Mouse (Mus musculus) midbrain, embryonic 11.5 days (tissue): ENCODE results near the gene Ctr9. TPM values are rescaled to one million over a fixed set of nuclear protein-coding genes. Genes with fewer than 3 reads are reported as not detected.

Experiments used
- ATAC-seq: fragments of 200-750 bp; cut with Nextera tagmentation; 2 replicates; pipeline ENCODE4 v1.8.0; 2017; ENCODE audit warnings: moderate TSS enrichment, moderate library complexity; ENCODE audit not compliant: low FRiP score
- DNase-seq: peaks from one replicate; pipeline ENCODE4 v3.0.0; 2015; ENCODE audit warnings: low spot score; ENCODE audit errors: missing footprints
- H3K27ac ChIP-seq: fragments of 300-500 bp; sonication (generic); 2 replicates; pipeline ENCODE4 v1.5.1; 2014; ENCODE audit warnings: low read depth, low read length
- H3K27me3 ChIP-seq: fragments of 300-500 bp; sonication (generic); 2 replicates; pipeline ENCODE4 v1.6.1; 2014; ENCODE audit warnings: mild to moderate bottlenecking, low read length, moderate library complexity, mixed read lengths; ENCODE audit not compliant: control insufficient read depth, insufficient read depth
- H3K36me3 ChIP-seq: fragments of 300-500 bp; sonication (generic); 2 replicates; pipeline ENCODE4 v1.6.1; 2014; ENCODE audit warnings: mild to moderate bottlenecking, low read length, moderate library complexity, mixed read lengths; ENCODE audit not compliant: control insufficient read depth, insufficient read depth
- H3K4me1 ChIP-seq: fragments of 300-500 bp; sonication (generic); 2 replicates; pipeline ENCODE4 v1.6.1; 2014; ENCODE audit warnings: low read length; ENCODE audit not compliant: control insufficient read depth, insufficient read depth
- H3K4me2 ChIP-seq: fragments of 300-500 bp; sonication (generic); 2 replicates; pipeline ENCODE4 v1.6.1; 2014; ENCODE audit warnings: mild to moderate bottlenecking, moderate library complexity
- H3K4me3 ChIP-seq: fragments of 300-500 bp; sonication (generic); 2 replicates; pipeline ENCODE4 v1.5.1; 2014; ENCODE audit warnings: low read depth, low read length
- H3K9ac ChIP-seq: fragments of 300-500 bp; sonication (generic); 2 replicates; pipeline ENCODE4 v1.6.1; 2014; ENCODE audit warnings: low read length
- H3K9me3 ChIP-seq: fragments of 300-500 bp; sonication (generic); 2 replicates; pipeline ENCODE4 v1.6.1; 2016; ENCODE audit warnings: low read length; ENCODE audit not compliant: control insufficient read depth
- WGBS: fragments of 180-500 bp; shearing (Covaris S2); extraction: QIAGEN DNeasy Blood & Tissue Kit; methylation state at CpG from one replicate; pipeline ENCODE4 v1.1.7; 2014; 5-methylcytosine and 5-hydroxymethylcytosine counted together
- polyA plus RNA-seq: library from polyadenylated mRNA; unstranded; fragments of >200 nt; fragmentation: Nextera tagmentation; extraction: Ambion mirVana; gene quantifications from 2 replicates; pipeline ENCODE4 v1.2.1, GENCODE M21; 2014

Ctr9 gene
- polyA plus RNA-seq, 1 experiment from 2014 or later = 84.2 TPM

DNA sequence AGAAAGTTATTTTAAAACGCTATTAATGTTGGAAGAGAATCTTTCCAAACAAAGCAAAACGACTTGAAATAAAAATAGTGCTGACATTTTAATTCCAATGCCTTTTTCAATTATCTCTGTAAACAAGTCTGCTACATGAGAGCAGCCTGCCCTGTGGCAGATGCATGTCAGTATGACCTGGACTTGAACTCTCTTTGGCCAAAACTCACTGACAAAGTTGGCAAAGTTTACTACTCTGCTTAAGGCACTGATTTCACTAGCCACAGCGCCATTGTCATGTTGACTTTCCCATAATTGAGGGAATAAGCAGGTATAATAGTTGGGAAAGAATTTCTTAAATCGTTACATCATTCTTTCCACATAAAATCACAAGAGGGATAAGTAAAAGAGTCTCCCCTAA is 7.9 kb upstream of the Ctr9 start:
- no peak for ATAC-seq
- DNase-seq = no peak
- H3K36me3 ChIP-seq = no peaks in the 10 kb centered on the region
- peaks cover 3% of the 10 kb centered on the region; the same call in 1 of the 2 replicates for H3K4me1 ChIP-seq
- 85% methylated on average over 4 of the region's 4 CpGs for WGBS
- H3K9ac ChIP-seq = no peak overlapping the region
- no peak overlapping the region for H3K4me2 ChIP-seq
- no peak overlapping the region for H3K27ac ChIP-seq
- no peaks in the 10 kb centered on the region for H3K27me3 ChIP-seq
- no peak overlapping the region for H3K4me3 ChIP-seq
- H3K9me3 ChIP-seq = no peaks in the 10 kb centered on the region

DNA sequence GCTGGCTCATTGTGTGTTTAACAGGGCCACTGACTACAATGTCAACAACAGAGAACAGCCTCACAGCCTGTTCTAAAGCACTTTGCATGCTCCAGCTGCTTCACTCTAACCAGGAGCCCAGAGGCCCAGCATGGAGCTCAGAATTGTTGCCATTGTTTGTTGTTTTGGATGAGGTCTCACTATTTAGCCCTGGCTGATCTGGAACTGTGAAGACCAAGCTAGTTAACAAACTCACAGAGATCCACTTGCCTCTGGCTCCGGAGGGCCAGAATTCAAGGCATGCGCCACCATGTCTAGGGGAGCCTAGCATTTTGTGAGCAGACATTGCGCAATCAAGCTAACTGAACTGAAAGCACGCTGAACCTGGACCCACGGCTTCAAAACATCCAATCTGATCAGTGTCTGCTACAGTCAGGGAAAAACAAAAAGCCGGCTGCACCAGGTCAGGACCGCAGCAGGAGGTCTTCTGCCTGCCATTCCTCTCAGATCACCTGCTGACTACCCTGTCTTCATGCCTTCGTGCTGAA is 4.6 kb upstream of the Ctr9 start:
- 26% methylated on average over 8 of the region's 8 CpGs for WGBS

DNA sequence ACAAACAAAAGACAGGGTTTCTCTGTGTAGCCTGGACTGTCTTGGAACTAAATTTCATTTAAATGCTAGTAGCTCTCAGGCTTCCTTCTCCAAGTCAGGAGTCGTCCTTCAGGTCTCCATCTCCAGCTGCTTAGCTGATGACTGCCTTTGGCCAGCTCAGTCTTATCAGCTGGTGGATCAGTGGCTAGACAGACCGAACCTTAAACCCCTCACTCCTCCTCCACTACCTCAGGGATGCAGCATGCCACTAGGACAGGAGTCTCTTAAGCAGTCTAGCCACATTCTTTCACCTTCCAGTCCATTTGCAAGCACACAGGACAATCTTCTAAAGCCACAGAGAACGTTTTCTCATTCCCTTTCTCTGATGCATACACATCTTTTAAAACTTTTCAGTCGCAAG is 3.8 kb upstream of the Ctr9 start:
- Histone ChIP-seq H3K27me3 (no peaks in the 10 kb centered on the region), H3K4me3 (no peak overlapping the region), H3K9ac (no peak overlapping the region; the same call in 1 of the 2 replicates), H3K4me1 (peaks cover 9% of the 10 kb centered on the region; the same call in 1 of the 2 replicates), H3K9me3 (no peaks in the 10 kb centered on the region), H3K27ac (no peak overlapping the region), H3K4me2 (no peak overlapping the region), H3K36me3 (no peaks in the 10 kb centered on the region)
- WGBS = 72% methylated on average over 4 of the region's 4 CpGs
- no peak for DNase-seq
- no peak for ATAC-seq

More for the DNA sequence above, 4.6 kb upstream of the Ctr9 start:
- H3K9ac ChIP-seq = peak overlapping the region; percentile 38; the same call in 1 of the 2 replicates
- H3K27ac ChIP-seq = no peak overlapping the region; the same call in 1 of the 2 replicates
- no peaks in the 10 kb centered on the region for H3K36me3 ChIP-seq
- no peaks in the 10 kb centered on the region for H3K27me3 ChIP-seq
- H3K9me3 ChIP-seq = no peaks in the 10 kb centered on the region
- H3K4me2 ChIP-seq = no peak overlapping the region
- ATAC-seq (no peak), DNase-seq (peak; percentile 87)
- peaks cover 3% of the 10 kb centered on the region; the same call in 1 of the 2 replicates for H3K4me1 ChIP-seq
- H3K4me3 ChIP-seq = no peak overlapping the region

DNA sequence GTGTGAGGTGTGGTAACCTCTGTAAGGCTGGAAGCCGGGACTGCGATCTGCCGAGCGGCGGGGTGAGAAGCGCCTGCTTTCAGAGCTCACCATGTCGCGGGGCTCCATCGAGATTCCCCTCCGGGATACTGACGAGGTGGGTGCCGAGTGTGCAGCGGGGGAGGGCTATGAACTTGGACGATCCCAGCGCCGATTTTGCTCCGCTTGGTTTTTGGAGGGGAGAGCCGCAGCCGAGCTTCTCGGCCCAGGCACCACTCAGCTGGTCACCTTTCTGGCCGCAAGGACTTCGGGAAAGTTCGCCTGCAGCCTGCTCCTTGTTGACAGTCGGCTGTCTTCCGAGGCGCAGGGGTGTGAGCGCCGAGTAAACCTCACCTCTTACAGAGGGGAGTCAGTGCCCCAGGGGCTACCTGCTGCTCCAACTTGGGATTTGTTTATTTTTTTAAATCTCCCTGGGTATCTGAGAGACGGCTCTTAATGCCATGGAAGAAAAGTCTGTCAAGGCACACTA is 349 bp downstream of the Ctr9 start:
- Histone ChIP-seq H3K27ac (peak overlapping the region; percentile 80), H3K4me1 (peaks cover 11% of the 10 kb centered on the region; the same call in 1 of the 2 replicates)
- no peak for DNase-seq

DNA sequence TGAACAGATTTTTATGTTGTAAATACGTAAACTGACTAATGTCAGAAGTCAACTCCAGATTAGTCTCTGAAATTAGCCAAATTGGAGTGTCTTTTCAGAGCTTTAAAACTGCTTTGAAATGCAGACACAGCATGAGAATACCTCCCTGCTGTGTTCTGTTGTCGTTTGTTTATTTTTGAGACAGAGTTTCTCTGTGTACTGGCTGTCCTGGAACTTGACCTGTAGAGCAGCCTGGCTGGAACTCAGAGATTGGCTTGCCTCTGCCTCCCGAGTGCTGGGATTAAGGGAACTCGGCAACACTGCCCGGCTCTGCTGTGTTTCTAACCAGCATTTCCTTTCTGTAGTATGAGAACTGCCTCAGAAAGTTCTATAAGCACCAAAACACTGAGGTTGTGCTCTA is 20.2 kb downstream of the Ctr9 start:
- Histone ChIP-seq H3K9me3 (no peaks in the 10 kb centered on the region), H3K4me3 (no peak overlapping the region), H3K4me1 (no peaks in the 10 kb centered on the region), H3K4me2 (no peak overlapping the region), H3K9ac (no peak overlapping the region), H3K27me3 (no peaks in the 10 kb centered on the region), H3K27ac (no peak overlapping the region), H3K36me3 (peaks cover 32% of the 10 kb centered on the region)
- no peak for ATAC-seq
- 84% methylated on average over 5 of the region's 5 CpGs for WGBS
- DNase-seq = no peak

More for the DNA sequence above, 349 bp downstream of the Ctr9 start:
- WGBS = under 1% methylated on average over 29 of the region's 29 CpGs
- H3K9me3 ChIP-seq = no peaks in the 10 kb centered on the region
- peak; percentile 51 for ATAC-seq
- H3K27me3 ChIP-seq = no peaks in the 10 kb centered on the region
- H3K4me3 ChIP-seq = peak overlapping the region; percentile 94
- peaks cover 1% of the 10 kb centered on the region; the same call in 1 of the 2 replicates for H3K36me3 ChIP-seq
- peak overlapping the region; percentile 88 for H3K9ac ChIP-seq
- peak overlapping the region; percentile 85 for H3K4me2 ChIP-seq

DNA sequence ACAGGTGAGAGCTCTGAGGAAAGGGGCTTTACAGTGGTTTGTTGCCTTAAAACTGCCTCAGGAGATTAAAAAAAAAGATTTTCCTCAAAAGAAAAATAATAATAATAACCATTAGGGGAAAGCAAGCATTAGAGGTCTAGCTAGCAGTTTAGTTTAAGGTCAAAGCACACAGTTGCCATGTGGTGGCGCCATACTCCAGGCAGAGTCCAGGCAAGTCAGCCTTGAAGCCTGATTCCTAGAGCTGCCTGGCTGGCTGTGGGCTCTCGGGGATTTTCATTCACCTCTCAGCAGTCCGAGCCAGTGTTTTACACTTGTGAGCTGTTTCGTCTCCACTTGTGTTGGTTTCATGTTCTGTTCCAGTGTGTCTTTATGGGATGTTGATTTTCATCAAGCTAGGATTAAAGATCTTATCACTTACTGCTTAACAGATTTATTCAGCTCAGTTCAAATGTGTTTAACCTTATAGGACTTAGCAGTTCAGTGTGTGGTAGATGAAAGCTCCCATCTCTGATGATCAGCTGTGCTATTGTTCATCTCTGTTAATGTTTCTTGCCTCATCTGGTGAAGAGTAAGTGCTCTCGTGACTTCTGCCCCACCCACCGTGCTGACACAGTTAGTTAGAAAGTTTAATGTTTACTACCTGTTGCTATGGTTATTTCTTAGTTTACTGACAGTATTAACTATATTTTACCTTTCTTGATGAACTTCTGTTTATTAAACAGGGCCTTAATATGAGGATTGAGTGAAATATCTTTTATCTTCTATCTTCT is 21.1 kb downstream of the Ctr9 start:
- no peak overlapping the region for H3K9ac ChIP-seq
- WGBS = 66% methylated on average over 6 of the region's 6 CpGs
- no peak overlapping the region for H3K4me3 ChIP-seq
- H3K36me3 ChIP-seq = peaks cover 30% of the 10 kb centered on the region
- no peaks in the 10 kb centered on the region for H3K9me3 ChIP-seq
- no peaks in the 10 kb centered on the region for H3K4me1 ChIP-seq
- H3K27me3 ChIP-seq = no peaks in the 10 kb centered on the region
- ATAC-seq (no peak), DNase-seq (peak; percentile 90)
- no peak overlapping the region for H3K4me2 ChIP-seq
- H3K27ac ChIP-seq = no peak overlapping the region

DNA sequence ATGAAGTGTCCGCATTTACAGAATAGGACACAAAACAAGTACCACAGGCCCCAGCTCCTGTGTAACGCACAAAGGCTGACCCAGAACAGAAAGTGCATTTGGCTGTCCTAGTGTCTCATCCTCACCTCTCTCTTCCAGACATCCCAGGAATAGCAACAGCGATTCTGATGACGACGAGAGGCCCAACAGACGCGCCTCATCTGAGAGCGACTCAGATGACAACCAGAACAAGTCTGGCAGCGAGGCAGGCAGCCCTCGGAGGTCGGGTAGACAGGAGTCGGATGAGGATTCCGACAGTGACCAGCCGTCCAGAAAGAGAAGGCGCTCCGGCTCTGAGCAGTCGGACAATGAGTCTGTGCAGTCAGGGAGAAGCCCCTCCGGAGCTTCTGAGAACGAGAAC is 26.5 kb downstream of the Ctr9 start:
- no peak overlapping the region for H3K27ac ChIP-seq
- ATAC-seq = no peak
- H3K36me3 ChIP-seq = peaks cover 23% of the 10 kb centered on the region; the same call in 1 of the 2 replicates
- 90% methylated on average over 19 of the region's 19 CpGs for WGBS
- no peak overlapping the region for H3K4me2 ChIP-seq
- H3K4me1 ChIP-seq = no peaks in the 10 kb centered on the region
- DNase-seq = no peak
- no peak overlapping the region for H3K4me3 ChIP-seq
- H3K9ac ChIP-seq = no peak overlapping the region
- no peaks in the 10 kb centered on the region for H3K27me3 ChIP-seq
- no peaks in the 10 kb centered on the region for H3K9me3 ChIP-seq

DNA sequence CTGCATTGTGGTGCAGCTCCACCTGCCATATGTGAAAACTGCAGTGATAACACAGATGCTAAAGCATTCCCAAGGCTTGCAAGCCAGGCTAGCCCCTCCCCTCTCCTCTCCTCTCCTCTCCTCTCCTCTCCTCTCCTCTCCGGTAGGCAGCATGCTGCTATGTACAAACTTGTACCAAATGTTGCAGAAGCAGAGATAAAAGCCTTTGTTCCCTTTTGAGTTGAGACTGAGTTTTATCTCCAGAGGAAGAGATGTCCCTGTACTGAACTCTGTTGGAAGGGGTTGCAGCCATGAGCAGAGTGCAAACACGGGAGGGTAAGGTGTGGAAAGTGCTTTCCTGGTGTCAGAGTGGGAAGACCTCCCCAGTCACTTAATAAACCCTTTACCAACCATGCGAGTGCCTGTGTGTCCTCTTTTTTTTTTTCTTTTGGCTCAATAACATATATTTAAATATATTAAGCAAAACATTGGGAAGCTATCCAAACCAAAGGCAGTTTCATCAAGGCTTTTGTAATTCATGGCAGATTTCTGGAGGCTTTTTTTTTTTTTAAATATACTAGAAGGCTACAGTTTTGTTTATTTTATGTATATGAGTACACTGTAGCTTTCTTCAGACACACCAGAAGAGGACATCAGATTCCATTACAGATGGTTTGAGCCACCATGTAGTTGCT is 27.4 kb downstream of the Ctr9 start:
- DNase-seq = no peak
- Histone ChIP-seq H3K27me3 (no peaks in the 10 kb centered on the region), H3K4me2 (no peak overlapping the region), H3K4me3 (no peak overlapping the region), H3K9ac (no peak overlapping the region), H3K27ac (no peak overlapping the region), H3K4me1 (no peaks in the 10 kb centered on the region), H3K36me3 (peaks cover 20% of the 10 kb centered on the region; the same call in 1 of the 2 replicates), H3K9me3 (no peaks in the 10 kb centered on the region)
- ATAC-seq = no peak
- 92% methylated on average over 3 of the region's 3 CpGs for WGBS

DNA sequence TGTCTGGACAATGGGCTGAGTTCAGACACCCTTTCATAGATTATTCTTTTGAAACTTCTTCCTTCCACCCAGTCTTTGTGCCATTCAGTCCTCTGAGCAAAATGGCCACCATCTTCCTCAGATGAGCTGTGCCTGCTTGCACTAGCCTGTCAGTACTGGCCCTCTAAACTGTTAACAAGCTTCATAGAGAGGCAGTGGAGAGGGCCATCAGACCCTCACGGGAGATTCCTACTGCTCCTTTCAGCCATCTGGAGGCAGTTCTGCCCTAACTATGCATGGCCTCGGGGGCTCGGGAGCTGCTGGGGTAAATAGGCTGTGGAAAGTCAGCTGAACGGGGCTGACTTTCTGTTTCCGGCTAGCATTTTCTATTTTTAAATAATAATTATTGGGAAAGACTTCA is 30.8 kb downstream of the Ctr9 start:
- H3K27me3 ChIP-seq = no peaks in the 10 kb centered on the region
- H3K4me2 ChIP-seq = no peak overlapping the region
- no peak overlapping the region for H3K27ac ChIP-seq
- 78% methylated on average over 5 of the region's 5 CpGs for WGBS
- H3K9me3 ChIP-seq = no peaks in the 10 kb centered on the region
- H3K9ac ChIP-seq = no peak overlapping the region
- no peaks in the 10 kb centered on the region for H3K4me1 ChIP-seq
- H3K36me3 ChIP-seq = peaks cover 7% of the 10 kb centered on the region; the same call in 1 of the 2 replicates
- no peak for DNase-seq
- H3K4me3 ChIP-seq = no peak overlapping the region
- no peak for ATAC-seq
